Mouse (Mus musculus): ENCODE results near the gene Rai14.
A peak's percentile ranks its signal among the peaks of the same experiment; 100 is the strongest.

Rai14 gene

DNA sequence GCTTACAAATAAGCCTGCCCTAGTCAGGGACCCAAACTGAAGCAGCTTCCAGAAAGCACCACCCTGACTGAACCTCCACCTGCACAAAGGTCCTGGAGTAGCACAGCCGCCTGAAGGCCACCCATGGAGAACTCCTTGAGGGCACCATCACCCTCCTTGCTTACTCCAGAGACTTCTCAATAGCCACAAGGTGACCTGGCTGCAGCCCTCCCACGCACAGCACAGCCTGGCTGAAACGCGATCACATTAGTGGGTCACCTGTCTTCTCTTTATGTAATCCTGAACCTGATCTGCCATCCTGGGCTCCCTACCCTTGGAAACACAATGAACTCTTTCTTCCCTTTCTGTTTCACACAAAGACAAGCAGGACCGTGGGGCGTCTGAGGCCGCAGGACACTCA is 27.1 kb downstream of the Rai14 start:
- no peak for DNase-seq

DNA sequence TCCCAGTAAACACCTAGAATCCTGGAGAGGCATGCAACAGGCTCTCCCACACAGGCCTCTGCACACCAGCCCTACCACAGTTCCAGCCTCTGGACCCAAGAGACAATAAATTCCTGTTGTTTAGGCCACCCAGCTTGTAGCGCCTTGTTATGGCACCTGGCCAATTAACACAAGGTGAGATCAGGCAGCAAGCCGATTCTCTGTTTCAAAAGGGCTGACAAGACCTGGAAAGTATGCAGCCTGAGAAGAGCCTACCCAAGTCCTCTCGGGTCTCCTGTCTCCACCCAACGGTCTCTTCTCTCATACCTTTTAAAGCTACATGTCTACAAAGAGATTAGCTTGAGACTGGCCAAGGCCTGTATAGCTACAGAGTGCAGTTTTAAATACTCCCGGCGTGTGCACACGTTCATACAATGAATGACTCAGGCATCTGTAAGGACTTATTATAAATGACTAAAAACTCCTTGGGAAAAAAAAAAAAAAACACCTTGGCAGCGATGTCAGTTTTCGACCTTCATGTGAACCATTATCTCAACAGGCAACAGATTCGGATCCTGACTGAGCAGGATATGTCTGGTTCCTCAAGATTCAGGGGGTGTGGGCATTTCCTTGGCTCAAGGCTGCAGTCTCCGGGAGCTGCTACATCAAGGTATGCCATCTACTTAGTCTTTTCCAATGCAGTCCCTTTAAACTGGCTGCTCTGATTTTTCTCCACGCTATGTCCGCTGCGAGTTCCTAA is 28.6 kb downstream of the Rai14 start:
- peak; percentile 25 to 61 for DNase-seq

DNA sequence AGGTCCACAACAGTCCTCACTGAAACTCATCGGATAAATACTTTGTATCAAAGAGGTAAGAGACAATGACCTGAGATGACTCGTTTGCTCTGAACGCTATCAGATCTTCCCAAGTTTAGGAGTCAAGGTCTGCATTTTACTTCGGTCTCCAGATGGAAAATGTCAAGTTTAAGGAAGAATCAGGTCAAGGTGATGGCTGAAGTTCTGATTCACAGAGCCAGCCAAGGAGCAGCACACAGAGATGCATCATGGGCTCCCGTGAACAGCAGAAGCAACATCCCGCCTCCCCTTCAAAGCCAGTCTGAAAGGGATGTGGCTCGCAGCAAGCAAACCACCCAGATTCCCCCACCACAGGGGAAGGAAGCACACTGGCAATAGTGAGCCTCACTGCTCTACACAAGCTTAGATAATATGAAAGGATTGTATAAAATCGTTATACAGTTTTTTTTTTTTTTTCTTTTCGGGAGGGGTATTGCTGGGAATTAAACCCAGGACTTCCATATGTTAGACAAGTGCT is 30.7 kb downstream of the Rai14 start:
- DNase-seq = no peak

DNA sequence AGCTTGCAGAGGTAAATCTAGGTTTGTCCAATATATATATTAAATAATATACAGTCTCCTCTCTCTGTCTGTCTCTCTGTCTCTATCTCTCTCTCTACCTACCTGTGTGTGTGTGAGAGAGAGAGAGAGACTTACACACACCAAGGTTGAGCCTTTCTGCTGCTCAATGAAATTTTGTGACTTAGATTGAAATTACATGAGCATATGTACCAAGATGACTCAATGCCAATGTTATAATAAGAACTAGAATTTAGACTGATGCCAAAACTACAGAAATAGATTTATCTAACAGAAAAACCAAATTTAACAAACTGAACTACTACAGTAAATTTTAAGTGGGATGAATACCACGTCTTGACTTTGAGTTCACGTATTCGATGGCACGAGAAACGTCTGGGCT is 33.9 kb downstream of the Rai14 start:
- DNase-seq = no peak

DNA sequence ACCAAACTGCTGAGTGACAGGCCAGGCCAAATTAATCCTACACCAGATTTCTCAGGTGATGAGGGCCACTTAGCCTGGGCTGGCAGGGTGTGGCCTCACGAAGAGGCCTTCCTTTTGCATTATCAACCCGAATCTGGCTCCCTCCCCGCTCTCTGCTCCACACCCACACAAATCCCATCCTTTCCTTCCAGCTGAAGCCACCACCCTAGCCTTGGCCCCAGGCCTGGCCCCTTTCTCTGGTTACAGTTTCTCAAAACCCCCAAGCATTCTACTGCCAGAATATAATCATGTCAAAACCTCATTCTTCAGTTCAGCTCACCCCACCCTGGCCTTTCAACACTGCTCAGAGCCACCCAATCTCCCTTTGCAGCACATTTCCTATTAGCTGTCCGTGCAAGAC is 34.9 kb downstream of the Rai14 start:
- DNase-seq = no peak

DNA sequence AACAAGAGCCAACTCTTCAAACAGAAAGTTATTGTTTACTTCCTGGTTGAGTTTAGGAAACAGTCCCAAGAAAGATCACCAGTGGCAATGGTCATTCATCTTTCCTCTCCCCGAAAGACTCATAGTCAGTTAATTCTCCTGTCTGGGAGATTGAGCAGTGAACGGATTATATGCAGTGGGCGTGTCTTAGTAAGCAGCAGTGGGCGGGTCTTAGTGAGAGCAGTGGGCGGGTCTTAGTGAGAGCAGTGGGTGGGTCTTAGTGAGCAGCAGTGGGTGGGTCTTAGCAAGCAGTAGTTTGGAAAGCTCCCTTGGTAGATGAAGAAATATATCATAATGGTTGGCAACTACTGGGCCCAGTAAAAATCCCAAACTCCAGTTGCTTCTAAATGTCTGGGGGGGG is 38.6 kb downstream of the Rai14 start:
- DNase-seq = no peak

DNA sequence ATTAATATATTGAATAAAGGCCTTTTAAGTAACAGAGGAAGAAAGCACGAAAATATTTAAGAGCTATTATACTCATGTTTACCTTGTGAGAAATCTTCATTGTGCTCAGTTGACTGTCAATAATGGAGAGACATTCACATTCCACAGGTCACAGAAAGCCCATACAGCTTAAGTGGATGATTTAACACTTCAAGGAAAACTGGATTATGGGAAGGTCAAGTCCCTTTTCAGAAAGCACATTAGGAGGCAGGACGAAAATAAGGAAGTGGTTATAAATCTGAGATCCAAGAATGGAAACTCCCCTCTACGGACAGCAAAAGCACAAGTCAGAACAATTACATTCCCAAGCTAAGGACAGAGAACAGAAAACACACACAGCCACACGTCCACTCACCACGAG is 41.5 kb downstream of the Rai14 start:
- no peak for DNase-seq

DNA sequence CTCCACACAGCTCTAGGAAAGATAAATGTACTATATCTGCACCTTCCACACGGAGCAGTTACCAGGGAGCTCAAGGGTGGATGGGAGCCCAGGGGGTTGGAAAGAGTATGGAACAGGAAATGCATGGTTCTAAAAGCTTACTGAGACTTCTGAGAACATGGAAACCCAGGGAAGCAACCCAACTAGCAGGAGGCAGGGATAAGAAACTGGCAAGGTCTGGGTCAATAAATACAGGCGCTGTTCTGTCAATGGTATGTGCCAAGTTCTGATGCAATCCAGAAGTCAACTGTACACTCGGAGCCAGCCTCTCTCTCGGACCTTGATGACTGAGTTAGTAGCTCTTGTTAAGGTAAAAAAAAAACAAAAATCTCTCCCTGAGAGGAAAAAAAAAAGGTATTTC is 42.6 kb downstream of the Rai14 start:
- DNase-seq = no peak

DNA sequence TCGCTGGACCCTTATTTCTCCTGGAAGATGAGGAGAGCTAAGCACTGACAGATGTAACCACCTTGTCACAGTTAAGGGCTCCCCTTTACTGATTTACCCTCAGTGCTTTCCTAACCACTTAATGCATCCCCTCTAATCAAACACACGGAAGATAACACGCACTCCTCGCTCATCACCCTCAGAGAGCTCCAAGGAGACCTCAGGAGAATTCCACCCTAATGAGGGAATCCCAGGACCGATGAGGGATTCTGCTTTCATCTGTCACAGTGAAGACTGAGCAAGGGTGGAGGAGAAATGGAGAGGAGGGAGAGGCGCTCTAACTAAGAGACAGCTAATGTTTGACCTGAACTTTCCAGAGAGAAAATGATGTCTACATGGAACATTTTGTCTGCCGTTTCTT is 44.3 kb downstream of the Rai14 start:
- DNase-seq = no peak

DNA sequence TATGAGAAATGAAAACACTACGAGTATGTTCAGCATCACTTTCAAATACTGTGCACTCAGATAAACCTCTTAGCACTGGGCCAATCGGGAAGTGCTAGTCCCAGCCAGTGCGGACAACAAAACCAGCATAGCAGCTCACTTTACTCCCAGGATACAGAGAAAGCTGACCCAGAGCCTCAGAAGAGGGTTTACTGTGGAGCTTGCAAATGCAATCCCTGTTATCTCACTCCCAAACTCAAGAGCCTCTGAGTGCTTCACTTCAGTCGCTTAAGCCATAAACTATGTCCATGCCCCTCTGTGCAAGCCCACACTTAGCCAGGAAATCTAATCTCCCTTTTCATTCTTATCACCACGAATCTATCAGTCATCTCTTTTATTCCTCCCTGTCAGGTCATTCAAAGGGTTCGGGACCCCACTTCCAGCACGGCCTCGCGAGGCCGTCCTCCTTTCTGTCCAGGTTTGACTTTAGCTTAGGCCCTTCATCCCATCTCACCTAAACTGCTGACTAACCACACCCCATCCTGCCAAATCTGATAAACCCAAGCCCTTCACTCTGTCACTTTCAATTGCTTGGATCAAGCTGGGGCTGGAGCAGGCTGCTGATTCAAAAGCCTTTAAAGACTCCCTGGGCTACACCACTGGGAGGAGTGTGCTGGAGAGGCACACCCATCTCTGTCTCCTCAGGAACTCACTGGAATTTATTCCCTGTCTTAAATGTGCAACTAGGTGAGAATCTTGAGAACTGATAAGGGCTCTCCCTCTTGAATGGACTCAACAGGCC is 46.1 kb downstream of the Rai14 start:
- DNase-seq = no peak

DNA sequence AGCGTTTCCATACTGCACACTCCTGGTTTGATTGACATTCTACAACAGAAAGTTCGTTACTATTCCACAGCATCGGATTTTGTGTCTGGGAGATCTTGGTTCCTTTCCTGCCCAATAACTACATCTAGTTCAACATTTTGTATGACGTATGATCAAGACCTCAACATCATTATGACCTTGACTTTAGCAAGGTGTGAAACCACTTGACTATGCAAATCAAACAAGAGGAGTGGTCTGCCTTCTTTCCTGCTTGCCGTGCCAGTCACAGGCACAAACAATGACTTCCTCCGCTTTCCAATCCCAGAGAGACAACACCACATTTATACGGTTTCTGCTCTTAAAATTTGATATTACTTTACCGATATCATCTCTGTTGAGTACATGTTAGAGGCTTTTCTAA is 48.6 kb downstream of the Rai14 start:
- DNase-seq = no peak

DNA sequence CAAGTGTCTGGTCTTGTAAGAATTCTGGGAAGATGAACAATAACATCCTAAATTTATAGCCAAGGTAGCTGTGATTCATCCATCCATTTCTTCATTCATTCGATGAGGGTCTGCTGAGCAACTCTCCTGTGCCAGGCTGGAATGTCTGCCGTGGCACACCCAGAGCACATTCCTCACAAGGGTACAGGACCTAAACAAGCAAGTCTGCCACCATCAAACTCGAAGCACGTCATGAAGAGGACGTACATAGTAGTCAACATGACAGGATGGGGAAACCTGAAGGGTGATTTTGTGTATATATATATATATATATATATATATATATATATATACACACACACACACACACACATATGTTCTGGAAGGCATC is 49.9 kb downstream of the Rai14 start:
- DNase-seq = no peak

DNA sequence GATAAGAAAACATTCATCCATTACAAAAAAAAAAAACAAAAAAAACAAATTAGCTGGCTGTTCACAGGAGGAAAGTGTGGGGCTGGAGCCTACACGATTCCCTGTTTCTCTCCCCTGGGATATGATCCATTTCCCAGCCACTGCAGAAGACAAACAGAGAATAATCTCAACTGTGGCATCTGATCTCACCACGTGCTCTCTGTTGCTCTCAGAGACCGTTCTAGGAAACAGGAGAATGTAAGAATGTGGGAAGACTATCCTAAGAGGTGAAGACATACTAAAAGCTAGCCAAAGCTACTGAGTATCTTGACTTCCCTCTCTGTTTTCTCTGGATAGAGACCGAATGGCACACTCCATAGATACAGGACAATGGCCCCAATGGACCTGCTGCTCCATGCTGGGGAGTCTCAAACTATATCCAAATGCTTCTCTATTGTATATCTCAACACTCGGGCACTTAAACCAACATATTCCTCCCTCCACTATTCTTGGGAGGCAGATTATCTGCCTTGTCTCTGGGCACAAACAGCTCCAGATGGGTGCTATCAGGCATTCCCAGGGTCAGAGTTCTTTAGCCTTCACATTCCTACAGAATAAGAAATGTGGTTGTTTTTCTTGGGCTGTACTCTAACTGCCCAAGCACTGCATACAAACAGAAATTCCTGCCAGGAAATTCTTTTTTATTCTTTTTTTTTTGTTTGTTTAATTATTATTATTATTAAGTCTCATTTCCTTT is 50.5 kb downstream of the Rai14 start:
- peak in 1 of 2 experiments; percentile 30 for DNase-seq

DNA sequence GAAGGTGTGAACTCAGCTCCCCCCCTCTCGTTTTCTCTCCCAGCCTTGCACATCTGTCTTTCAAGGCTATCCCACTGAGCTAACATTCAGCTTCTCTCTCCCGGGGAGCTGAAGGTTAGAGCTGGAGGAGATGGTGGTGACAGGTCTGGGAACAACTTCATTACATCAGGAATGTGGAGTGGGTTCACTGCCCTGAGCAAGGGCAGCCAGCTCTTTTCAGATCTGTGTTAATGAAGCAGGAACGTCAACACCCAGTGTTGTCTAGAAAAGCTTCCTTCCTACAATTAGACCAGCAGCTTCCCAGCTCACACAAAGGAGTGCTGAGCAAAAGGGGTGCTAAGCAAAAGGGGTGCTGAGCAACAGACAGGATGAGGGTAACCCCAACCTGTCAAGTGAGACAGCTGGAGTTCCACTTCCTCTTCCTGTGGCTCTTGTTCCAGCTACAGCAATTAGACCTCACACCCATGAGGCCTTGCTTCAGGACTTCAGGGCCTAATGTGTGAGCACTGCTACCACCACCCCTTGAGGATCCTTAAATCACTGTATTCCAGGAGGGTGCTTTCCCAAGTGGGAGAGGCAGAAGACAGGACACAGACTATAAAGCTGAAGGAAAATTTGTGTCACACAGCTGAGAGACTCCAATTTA is 52.3 kb downstream of the Rai14 start:
- no peak for DNase-seq

DNA sequence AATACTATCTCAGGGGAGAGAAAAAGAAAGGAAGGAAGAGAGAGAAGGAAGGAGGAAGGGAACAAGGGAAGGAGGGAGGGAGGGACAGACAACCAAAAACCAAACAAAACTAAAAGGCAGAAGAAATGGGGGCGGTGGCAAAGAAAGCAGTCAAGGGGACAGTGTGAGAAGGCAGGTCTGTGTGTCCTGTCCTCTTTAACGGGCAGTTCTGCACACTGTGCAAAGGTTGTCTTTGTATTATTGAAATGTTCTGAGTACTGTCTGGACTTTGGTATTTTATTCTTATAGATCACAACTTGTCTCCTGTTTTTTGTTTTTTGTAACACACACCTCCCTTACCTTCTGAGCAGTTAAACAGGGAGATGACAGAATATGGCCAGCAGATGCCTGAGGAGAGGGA is 55.6 kb downstream of the Rai14 start:
- no peak for DNase-seq

DNA sequence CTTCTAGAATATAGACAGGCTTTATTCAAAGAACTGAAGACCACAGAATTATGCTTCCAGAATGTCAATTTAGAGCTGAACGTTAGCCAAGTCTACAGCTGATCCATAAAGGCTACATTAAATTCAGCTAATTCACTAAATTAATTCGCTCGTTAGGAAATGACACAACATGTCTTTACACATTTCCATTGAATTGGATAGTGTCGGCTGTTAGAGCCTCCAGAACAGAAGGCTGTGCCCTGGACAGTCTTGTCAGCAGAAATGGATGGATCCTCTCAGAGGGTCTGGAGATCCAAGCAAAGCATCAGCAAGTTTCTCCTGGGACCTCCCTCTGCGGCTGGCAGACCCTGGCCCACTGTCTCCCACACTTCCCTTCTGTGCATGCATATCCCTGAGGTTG is 58.3 kb downstream of the Rai14 start:
- no peak for DNase-seq

DNA sequence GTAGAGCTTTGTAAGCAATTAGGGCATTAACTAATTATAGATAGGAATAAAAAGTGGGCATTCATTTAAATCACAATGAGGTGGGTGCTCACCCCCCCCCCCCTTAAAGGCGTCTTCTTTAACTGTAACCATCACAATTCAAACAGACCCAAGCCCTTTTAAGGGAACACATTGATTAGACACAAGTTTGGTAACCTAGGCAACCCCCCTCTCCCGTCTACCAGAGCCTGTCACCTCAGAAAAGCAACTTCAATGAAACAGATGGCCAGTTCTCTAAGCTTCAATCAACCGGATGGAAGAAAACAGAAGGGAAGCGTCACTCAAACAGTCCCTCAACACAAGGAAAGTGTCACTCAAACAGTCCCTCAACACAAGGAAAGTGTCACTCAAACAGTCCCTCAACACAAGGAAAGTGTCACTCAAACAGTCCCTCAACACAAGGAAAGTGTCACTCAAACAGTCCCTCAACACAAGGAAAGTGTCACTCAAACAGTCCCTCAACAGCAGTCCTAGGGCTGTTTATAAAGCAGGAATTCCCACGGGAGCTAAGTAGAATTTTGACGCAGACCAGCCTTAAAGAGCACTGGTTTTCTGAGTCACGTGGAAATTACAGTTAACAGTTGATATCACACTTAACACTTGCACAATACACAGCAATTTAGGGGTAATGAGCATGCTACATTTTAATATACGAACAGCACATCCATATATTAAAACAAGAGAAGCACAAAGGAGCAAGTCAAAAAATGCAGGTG is 59.1 kb downstream of the Rai14 start:
- DNase-seq = no peak

DNA sequence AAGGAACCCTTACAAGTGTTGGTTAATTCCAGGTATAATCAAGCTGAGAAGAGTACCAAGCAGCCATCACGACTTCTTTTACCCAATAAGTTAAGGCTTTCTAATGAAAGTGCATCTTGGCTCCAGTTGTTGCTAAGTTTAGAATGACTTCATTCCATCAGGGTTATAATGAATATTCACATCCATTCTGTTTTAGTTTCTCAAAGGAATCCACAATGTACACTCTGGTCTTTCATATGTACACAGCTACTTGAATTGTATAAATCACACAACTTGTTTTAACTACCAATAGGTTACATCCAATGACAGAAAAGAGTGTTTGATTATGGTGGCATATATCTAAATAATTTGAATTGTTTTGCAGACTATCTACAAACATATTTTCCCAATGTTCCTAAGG is 59.7 kb downstream of the Rai14 start:
- no peak for DNase-seq

DNA sequence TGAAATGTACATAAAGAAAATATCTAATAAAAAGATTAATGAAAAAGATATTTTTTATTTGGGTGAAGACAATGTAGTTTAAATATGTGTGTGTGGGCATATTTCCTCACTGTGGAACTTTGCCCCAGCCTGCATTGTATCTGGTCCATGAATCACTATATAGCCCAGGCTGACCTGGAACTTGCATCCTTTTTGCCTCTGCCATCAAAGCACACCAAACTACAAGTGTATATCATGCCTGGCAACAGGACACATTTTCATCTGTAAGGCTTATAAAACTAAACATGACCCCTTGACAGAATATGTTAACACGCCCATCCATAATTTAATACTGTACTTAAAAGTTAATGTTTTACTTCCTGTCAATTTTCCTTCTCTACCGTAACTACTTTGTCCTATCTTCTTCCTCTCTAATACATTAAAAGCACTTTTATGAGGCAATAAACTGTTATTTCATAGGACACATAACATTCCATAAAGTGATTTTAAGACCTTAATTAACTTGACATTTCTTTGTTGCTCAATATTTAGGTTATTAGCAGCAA is 61.4 kb downstream of the Rai14 start:
- no peak for DNase-seq

DNA sequence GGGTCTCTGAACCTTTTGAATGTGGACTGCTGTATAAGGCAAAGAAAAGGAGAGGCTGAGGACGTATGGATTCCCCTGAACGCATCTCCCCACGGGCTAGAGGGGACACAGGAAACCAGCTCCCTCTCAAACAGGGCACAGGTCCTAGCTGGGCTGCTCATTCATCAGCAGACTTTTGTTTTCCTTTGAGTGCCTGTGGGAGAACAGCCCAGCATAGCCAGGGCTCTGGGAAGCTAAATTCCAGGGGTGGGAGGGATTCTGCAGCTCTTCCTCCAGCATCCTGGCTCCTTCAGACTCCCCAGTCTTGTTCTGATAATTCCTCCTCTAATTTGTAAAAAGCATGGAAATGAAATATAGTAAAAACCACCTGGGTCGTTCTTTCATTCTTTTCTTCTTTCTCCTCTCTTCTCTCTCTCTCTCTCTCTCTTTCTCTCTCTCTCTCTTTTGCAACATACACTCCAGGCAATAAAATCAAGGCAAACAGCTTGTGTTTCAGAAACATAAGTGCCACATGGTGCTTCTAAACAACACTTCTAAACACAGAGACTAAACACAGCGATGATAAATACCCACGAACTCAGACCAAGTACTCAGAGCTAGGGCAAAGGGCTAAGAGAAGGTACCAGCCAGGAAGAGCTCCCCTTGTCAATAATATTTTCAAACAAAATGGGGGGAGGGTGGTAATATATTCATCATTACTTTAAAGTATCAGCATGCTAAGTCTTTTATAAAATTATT is 65.9 kb downstream of the Rai14 start:
- peak in 1 of 2 experiments; percentile 23 for DNase-seq

DNA sequence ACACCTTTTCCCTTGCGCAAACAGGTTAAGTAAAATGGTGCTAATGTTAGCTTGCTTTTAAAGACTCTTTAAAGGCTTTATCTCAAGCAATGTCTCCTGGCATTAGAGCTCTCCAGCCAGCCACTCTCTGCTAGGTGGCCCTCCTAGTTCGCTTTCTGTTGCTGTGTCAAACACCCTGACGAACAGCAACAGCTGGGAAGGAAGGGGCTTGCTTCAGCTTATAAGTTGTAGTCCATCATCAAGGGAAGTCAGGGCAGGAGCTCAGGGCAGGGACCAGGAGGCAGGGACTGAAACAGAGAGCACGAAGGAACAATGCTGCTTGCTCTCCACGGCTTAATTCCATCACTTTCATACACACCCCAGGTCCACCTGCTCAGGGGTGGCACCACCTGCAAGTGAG is 68.1 kb downstream of the Rai14 start:
- no peak for DNase-seq

Measured in kidney, adult 8-10 months (tissue).